Mouse (Mus musculus) forebrain, embryonic 13.5 days (tissue): ENCODE measurements around the gene Lrmda. TPM values are rescaled to one million over a fixed set of nuclear protein-coding genes. Genes with fewer than 3 reads are reported as not detected.

Experiments
- ATAC-seq: fragments of 200-750 bp; cut with Nextera tagmentation; 2 replicates; pipeline ENCODE4 v1.8.0; 2017
- H3K27ac ChIP-seq: fragments of 300-500 bp; sonication (generic); 2 replicates; pipeline ENCODE4 v1.5.1; 2015; ENCODE audit warnings: inconsistent platforms, mild to moderate bottlenecking, moderate library complexity
- H3K27me3 ChIP-seq: fragments of 300-500 bp; sonication (generic); 2 replicates; pipeline ENCODE4 v1.6.1; 2015; ENCODE audit warnings: mild to moderate bottlenecking, inconsistent platforms
- H3K36me3 ChIP-seq: fragments of 300-500 bp; sonication (generic); 2 replicates; pipeline ENCODE4 v1.6.1; 2015; ENCODE audit warnings: mild to moderate bottlenecking, inconsistent platforms; ENCODE audit not compliant: poor library complexity, severe bottlenecking
- H3K4me1 ChIP-seq: fragments of 300-500 bp; sonication (generic); 2 replicates; pipeline ENCODE4 v1.6.1; 2015; ENCODE audit warnings: inconsistent platforms
- H3K4me2 ChIP-seq: fragments of 300-500 bp; sonication (generic); 2 replicates; pipeline ENCODE4 v1.6.1; 2015; ENCODE audit warnings: inconsistent platforms, mild to moderate bottlenecking, moderate library complexity
- H3K4me3 ChIP-seq: fragments of 300-500 bp; sonication (generic); 2 replicates; pipeline ENCODE4 v1.5.1; 2015; ENCODE audit warnings: mild to moderate bottlenecking, inconsistent platforms
- H3K9ac ChIP-seq: fragments of 300-500 bp; sonication (generic); 2 replicates; pipeline ENCODE4 v1.6.1; 2015; ENCODE audit warnings: mild to moderate bottlenecking, inconsistent platforms
- H3K9me3 ChIP-seq: fragments of 300-500 bp; sonication (generic); replicated peaks from 2 replicates; pipeline ENCODE4 v1.6.1; 2016; ENCODE audit warnings: inconsistent platforms
- WGBS: fragments of 180-500 bp; shearing (Covaris S2); methylation state at CpG from one replicate; pipeline ENCODE4 v1.1.7; 2015; 5-methylcytosine and 5-hydroxymethylcytosine counted together
- polyA plus RNA-seq: library from polyadenylated mRNA; unstranded; fragments of >200 nt; fragmentation: Nextera tagmentation; extraction: Ambion mirVana; gene quantifications from 2 replicates; pipeline ENCODE4 v1.2.1, GENCODE M21; 2015

The Lrmda gene
- polyA plus RNA-seq, 1 experiment from 2014 or later: not detected

DNA sequence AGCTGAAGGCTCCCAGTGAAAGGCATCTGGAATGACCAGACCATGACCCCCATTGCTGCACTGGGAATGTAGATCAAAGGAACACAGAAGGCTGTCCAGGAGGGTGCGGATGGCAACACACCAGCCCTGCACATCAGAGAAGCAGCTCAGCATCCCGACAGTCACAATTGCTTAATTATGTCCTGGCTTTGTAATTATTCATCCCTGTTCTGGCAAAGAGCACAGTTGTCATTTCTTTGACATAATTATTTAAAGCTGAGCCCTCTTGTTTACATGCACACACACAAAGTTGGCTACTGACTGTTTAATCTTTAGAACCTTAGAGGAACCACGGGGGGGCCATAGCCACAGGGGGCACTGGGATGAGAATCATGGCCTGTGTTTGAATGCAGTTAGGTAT lies 580.7 kb downstream of the Lrmda start:
- H3K4me1 ChIP-seq: peaks cover 26% of the 10 kb centered on the region
- WGBS: 16% methylated on average over 3 of the region's 3 CpGs
- no peak overlapping the region for H3K4me3 ChIP-seq
- H3K4me2 ChIP-seq: no peak overlapping the region
- no peak for ATAC-seq
- H3K27me3 ChIP-seq: peaks cover 3% of the 10 kb centered on the region
- H3K36me3 ChIP-seq: no peaks in the 10 kb centered on the region
- no peak overlapping the region for H3K27ac ChIP-seq
- no peak overlapping the region for H3K9ac ChIP-seq
- no peaks in the 10 kb centered on the region for H3K9me3 ChIP-seq

- Histone ChIP-seq H3K9ac (no peak overlapping the region), H3K4me2 (no peak overlapping the region), H3K9me3 (no peaks in the 10 kb centered on the region), H3K27ac (no peak overlapping the region), H3K27me3 (no peaks in the 10 kb centered on the region; the same call in 1 of the 2 replicates), H3K4me3 (no peak overlapping the region), H3K36me3 (no peaks in the 10 kb centered on the region), H3K4me1 (peaks cover 26% of the 10 kb centered on the region)
- WGBS: 92% methylated on average over 2 of the region's 2 CpGs
- ATAC-seq: no peak
These were observed 582.8 kb downstream of the Lrmda start for GRCm38 (mm10) chr14:22602308-22602707.

DNA sequence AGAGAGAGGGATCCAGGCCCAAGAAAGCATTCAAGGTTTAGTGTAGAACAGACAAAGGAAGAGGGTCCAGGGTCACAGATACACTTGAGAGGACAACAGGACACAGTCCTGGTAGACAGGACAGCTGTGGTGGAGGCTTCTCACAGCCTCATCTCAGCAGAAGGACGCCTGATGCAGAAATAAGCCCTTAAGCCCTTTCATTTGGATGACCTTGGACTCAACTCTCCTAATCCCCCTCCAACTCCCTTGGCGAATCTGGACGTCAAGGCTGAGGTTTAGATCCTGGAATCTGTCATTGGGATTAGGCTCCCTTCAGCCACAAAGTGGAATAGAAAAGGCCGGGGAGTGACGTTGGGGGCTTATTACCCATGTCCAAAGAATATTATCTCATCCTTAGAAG lies 589.1 kb downstream of the Lrmda start:
- Histone ChIP-seq H3K36me3 (no peaks in the 10 kb centered on the region), H3K9me3 (no peaks in the 10 kb centered on the region), H3K4me2 (no peak overlapping the region), H3K27ac (no peak overlapping the region), H3K4me3 (no peak overlapping the region), H3K4me1 (no peaks in the 10 kb centered on the region), H3K9ac (no peak overlapping the region), H3K27me3 (no peaks in the 10 kb centered on the region)
- ATAC-seq: no peak
- whole genome bisulfite sequencing: 53% methylated on average over 5 of the region's 5 CpGs

GRCm38 (mm10) chr14:22609261-22610245 lies 590.0 kb downstream of the Lrmda start:
- Histone ChIP-seq H3K27me3 (no peaks in the 10 kb centered on the region), H3K27ac (no peak overlapping the region), H3K4me2 (no peak overlapping the region), H3K9me3 (no peaks in the 10 kb centered on the region), H3K9ac (no peak overlapping the region), H3K4me1 (no peaks in the 10 kb centered on the region), H3K4me3 (no peak overlapping the region), H3K36me3 (no peaks in the 10 kb centered on the region)
- WGBS: 87% methylated on average over 13 of the region's 13 CpGs
- ATAC-seq: no peak

DNA sequence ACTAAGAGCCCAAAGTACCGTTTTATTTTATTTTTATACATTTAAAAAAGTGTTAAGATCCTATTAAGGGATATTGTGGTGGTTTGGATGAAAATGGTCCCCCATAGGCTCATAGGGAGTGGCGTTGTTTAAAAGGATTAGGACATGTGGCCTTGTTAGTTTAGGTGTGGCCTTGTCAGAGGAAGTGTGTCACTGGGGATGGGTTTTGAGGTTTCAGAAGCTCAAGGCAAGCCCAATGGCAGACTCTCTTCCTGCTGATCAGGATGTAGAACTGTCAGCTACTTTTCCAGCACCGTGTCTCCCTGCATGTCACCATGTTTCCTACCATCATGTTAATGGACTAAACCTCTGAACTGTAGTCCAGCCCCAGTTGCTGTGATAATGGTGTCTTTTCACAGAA lies 591.5 kb downstream of the Lrmda start:
- no peaks in the 10 kb centered on the region for H3K36me3 ChIP-seq
- H3K27ac ChIP-seq: no peak overlapping the region
- no peaks in the 10 kb centered on the region for H3K27me3 ChIP-seq
- no peak overlapping the region for H3K9ac ChIP-seq
- H3K4me3 ChIP-seq: no peak overlapping the region
- WGBS: 89% methylated on average over 3 of the region's 3 CpGs
- H3K9me3 ChIP-seq: no peaks in the 10 kb centered on the region
- H3K4me1 ChIP-seq: no peaks in the 10 kb centered on the region
- ATAC-seq: no peak
- no peak overlapping the region for H3K4me2 ChIP-seq

GRCm38 (mm10) chr14:22620191-22620590 lies 600.7 kb downstream of the Lrmda start:
- Histone ChIP-seq H3K36me3 (no peaks in the 10 kb centered on the region), H3K9me3 (no peaks in the 10 kb centered on the region), H3K4me3 (no peak overlapping the region), H3K4me1 (no peaks in the 10 kb centered on the region), H3K4me2 (no peak overlapping the region), H3K9ac (no peak overlapping the region), H3K27me3 (no peaks in the 10 kb centered on the region), H3K27ac (no peak overlapping the region)
- no peak for ATAC-seq

DNA sequence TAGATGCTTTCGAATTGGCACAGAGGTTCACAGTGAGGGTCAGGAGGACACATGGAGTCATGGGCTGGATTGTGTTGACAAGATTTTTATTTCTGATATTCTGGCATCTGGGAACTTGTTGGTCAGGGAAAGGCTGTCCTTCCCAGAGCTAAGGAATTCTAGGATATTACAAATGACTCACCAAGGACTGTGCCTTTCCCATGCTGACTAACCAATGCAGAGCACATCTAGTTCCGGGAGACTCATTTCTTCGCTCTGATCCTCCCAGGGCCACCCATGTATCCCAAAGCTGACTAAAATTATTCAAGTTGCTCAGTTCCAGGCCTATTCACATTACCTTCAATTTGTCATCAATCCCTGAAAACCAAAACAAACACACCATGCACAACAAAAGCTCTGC lies 602.4 kb downstream of the Lrmda start:
- Histone ChIP-seq H3K27ac (no peak overlapping the region), H3K27me3 (no peaks in the 10 kb centered on the region), H3K9me3 (no peaks in the 10 kb centered on the region), H3K4me3 (no peak overlapping the region), H3K4me2 (no peak overlapping the region), H3K9ac (no peak overlapping the region), H3K36me3 (no peaks in the 10 kb centered on the region), H3K4me1 (no peaks in the 10 kb centered on the region)
- WGBS: 86% methylated on average over 3 of the region's 3 CpGs
- no peak for ATAC-seq

DNA sequence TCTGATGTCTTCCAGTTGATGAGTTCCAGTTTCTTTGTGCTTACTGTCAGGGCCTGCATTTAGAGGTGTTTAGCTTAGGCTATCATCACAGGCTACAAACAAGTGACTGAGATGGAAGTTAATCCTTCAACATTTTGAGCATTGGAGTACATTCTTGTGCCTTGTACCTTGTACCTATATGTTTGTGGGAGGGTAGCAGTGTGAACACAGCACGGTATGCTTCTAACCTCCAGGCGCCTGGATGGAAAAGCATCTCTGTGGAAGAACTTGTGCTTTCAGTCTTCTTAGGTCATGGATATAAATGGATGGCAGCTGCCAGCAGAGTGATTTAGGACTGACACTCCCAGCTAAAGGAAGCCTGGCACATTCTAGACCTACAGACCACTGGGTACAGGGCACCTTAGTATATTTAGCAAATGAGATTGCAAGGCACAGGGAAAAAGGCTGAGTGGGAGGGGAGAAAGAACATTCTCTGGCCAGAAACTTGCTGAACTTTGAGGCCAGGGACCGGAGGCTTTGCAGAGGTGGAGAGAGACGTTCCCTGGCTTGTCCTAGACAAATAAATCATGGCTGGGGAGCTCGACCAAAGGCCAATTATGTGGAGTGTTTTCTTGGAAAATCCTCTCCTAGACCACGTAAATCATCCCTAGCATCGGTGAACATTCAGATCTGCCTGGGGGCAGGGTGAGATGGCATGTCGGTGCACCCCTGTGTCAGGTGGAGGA lies 607.8 kb downstream of the Lrmda start:
- no peak overlapping the region for H3K4me2 ChIP-seq
- H3K4me3 ChIP-seq: no peak overlapping the region
- WGBS: 87% methylated on average over 8 of the region's 8 CpGs
- no peaks in the 10 kb centered on the region for H3K4me1 ChIP-seq
- H3K27me3 ChIP-seq: no peaks in the 10 kb centered on the region
- ATAC-seq: no peak
- H3K36me3 ChIP-seq: no peaks in the 10 kb centered on the region
- H3K9me3 ChIP-seq: no peaks in the 10 kb centered on the region
- H3K9ac ChIP-seq: no peak overlapping the region
- no peak overlapping the region for H3K27ac ChIP-seq

- Histone ChIP-seq H3K4me3 (no peak overlapping the region), H3K27me3 (no peaks in the 10 kb centered on the region), H3K9ac (no peak overlapping the region), H3K4me2 (no peak overlapping the region), H3K36me3 (no peaks in the 10 kb centered on the region), H3K27ac (no peak overlapping the region), H3K4me1 (no peaks in the 10 kb centered on the region), H3K9me3 (no peaks in the 10 kb centered on the region)
- ATAC-seq: no peak
- 94% methylated on average over 9 of the region's 9 CpGs for WGBS
These were observed 610.9 kb downstream of the Lrmda start for GRCm38 (mm10) chr14:22630361-22630867.

- WGBS: 96% methylated on average over 1 of the region's 1 CpGs
- no peak overlapping the region for H3K27ac ChIP-seq
- H3K4me3 ChIP-seq: no peak overlapping the region
- no peaks in the 10 kb centered on the region for H3K36me3 ChIP-seq
- ATAC-seq: no peak
- no peak overlapping the region for H3K9ac ChIP-seq
- no peaks in the 10 kb centered on the region for H3K9me3 ChIP-seq
- H3K27me3 ChIP-seq: no peaks in the 10 kb centered on the region
- H3K4me1 ChIP-seq: no peaks in the 10 kb centered on the region
- H3K4me2 ChIP-seq: no peak overlapping the region
These were observed 614.1 kb downstream of the Lrmda start for GRCm38 (mm10) chr14:22633612-22634011.

DNA sequence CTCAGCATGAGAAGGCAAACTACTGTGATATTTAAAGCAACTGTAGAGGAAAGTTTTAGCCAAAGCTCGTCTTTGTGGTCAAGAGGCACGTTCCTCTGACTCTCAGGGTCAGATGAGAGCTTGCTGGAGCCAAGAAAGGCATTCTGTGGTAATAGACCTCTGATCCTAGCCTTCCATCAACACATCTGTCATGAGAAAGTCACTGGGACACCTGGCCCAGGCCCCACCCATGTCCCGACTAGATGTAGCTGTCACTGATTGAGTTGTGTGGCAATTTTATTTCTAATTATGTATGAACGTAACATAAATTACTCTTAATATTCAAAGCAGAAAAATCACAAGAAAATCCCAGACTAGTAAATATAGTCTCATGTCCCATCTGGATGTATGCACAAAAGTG lies 624.0 kb downstream of the Lrmda start:
- H3K4me2 ChIP-seq: no peak overlapping the region
- H3K4me3 ChIP-seq: no peak overlapping the region
- no peaks in the 10 kb centered on the region for H3K9me3 ChIP-seq
- 84% methylated on average over 4 of the region's 4 CpGs for WGBS
- no peak overlapping the region for H3K9ac ChIP-seq
- no peaks in the 10 kb centered on the region for H3K36me3 ChIP-seq
- peaks cover 6% of the 10 kb centered on the region; the same call in 1 of the 2 replicates for H3K4me1 ChIP-seq
- H3K27ac ChIP-seq: no peak overlapping the region
- no peak for ATAC-seq
- no peaks in the 10 kb centered on the region for H3K27me3 ChIP-seq

- Histone ChIP-seq H3K4me1 (peaks cover 33% of the 10 kb centered on the region), H3K27me3 (0 out of 2 replicates have a peak, but pooled peaks cover 4% of the 10 kb centered on the region), H3K27ac (no peak overlapping the region), H3K9me3 (no peaks in the 10 kb centered on the region), H3K9ac (no peak overlapping the region), H3K36me3 (no peaks in the 10 kb centered on the region), H3K4me3 (no peak overlapping the region), H3K4me2 (no peak overlapping the region)
- 72% methylated on average over 9 of the region's 9 CpGs for WGBS
- no peak for ATAC-seq
These were observed 628.5 kb downstream of the Lrmda start for GRCm38 (mm10) chr14:22647879-22648611.
